ENCODE assay signal across 19 mouse cellular contexts in genomic region chr11:68395546-68395945, GRCm38 (mm10).
"Had no signal": no experiment of that assay in that cellular context is flagged by ENCODE, and none has a peak within 500 bp of the region (broad histone marks: within the 10 kb centered on the region; RNA-seq: fewer than 3 reads in every experiment).

No protein-coding gene starts in this region.

- H3K4me3 ChIP-seq: gastrocnemius, adult 2 months; heart, embryonic 10.5 days; heart, embryonic 12.5 days; hindbrain, embryonic 10.5 days; hindbrain, embryonic 12.5 days; intestine, embryonic 15.5 days; layer of hippocampus, adult 2 months; left cerebral cortex, adult 2 months; limb, embryonic 10.5 days; limb, embryonic 12.5 days; liver, embryonic 13.5 days; liver, embryonic 15.5 days had no signal

- H3K36me3 ChIP-seq: heart, embryonic 10.5 days; heart, embryonic 12.5 days; hindbrain, embryonic 10.5 days; hindbrain, embryonic 12.5 days; intestine, embryonic 15.5 days; limb, embryonic 10.5 days; limb, embryonic 12.5 days; liver, embryonic 13.5 days; liver, embryonic 15.5 days had no signal

- H3K9me3 ChIP-seq: heart, embryonic 10.5 days; heart, embryonic 12.5 days; hindbrain, embryonic 12.5 days; intestine, embryonic 15.5 days; limb, embryonic 10.5 days; limb, embryonic 12.5 days; liver, embryonic 13.5 days; liver, embryonic 15.5 days had no signal

- DNase-seq: gastrocnemius, adult 2 months; gastrocnemius, postnatal 10 days; gastrocnemius, postnatal 25 days; heart, adult 18-20 months; heart, postnatal 10 days; heart, postnatal 4 days; liver; liver, embryonic 13.5 days; liver, postnatal 0 days had no signal
